Mouse (Mus musculus): ENCODE measurements around the gene Cbx2. TPM values are rescaled to one million over a fixed set of nuclear protein-coding genes. Genes with fewer than 3 reads are reported as not detected.

The Cbx2 gene
- polyA plus RNA-seq, 1 experiment from 2014 or later: 6.9 TPM

DNA sequence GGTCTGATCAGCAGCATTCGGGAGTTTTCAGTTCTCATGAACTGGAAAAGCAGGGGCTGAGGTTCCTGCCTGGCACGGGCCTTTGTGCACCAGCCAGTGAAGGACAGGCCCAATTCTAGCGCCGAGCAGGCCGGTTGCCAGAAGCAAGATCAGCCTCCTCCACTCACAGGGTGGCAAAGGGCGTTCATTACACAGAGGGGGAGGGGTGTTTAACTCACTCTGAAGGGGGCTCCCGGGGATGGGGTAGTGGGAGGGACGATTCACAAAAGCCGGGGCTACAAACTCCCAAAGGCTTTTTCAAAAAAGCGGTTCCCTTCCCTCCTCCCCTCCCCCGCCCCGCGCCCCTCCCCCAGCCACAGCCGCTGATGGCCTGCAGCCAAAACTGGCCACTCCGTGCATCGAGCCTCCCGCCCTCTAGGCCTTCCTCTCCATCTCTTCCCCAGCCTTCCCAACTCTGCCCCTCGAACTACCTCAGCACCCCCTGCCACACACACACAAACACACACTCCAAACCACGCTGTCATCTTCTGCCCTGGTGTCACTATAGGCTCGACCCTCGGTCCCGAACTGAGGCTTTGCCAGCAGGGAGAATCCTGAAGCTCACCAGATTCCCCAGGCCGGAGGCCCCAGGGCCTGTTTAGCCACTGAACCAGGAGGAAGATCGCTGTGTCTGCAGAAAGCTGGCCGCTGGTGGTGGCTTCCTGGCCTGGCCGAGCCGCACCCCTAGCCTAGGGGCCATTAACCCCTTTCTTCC lies 56.1 kb downstream of the Cbx2 start:
- peak overlapping the region; percentile 33 for H3K4me2 ChIP-seq (replicated peaks; ENCODE audit: low read depth, low read length)

DNA sequence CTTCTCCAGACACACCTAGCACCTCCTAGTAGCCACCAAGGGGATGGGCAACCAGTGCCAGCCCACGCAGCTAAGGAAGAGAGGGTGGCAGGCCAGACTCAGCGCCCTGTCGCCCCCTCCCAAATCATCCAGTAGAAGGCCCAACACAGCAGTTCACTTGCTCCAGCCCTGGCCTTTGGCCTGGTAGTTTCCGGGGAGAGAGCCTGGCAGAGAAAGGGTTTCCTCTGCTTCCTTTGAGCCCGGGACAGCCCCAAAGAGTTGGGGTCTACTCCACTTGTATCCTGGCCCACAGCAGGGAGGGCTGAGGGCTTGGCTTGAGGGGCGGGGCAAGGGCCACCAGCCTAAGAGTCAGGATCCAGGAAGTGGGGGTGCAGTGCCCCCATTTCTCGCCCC lies 56.7 kb downstream of the Cbx2 start:
- H3K4me3 ChIP-seq (ENCODE audit: low read depth, low read length): no peak overlapping the region
- ATAC-seq: no peak
- H3K36me3 ChIP-seq (ENCODE audit: insufficient read depth, low read length): peaks cover 13% of the 10 kb centered on the region; the same call in 1 of the 2 replicates
- no peak overlapping the region for H3K9ac ChIP-seq (replicated peaks; ENCODE audit: low read depth)
- no peaks in the 10 kb centered on the region for H3K9me3 ChIP-seq (ENCODE audit: low read length)
- WGBS: 50% methylated on average over 7 of the region's 7 CpGs
- no peaks in the 10 kb centered on the region for H3K27me3 ChIP-seq (replicated peaks; ENCODE audit: insufficient read depth, low read length)
- TF ChIP-seq CTCF (IDR thresholded peaks at IDR 0.05) (no peak), EP300 (IDR thresholded peaks at IDR 0.05) (no peak)
- peak overlapping the region; percentile 33 for H3K4me2 ChIP-seq (replicated peaks; ENCODE audit: low read depth, low read length)
- peak overlapping the region; percentile 51; the same call in 1 of the 2 replicates for H3K27ac ChIP-seq (ENCODE audit: low read length)
- DNase-seq (ENCODE audit: low spot score): no peak
- peaks cover 37% of the 10 kb centered on the region for H3K4me1 ChIP-seq (ENCODE audit: insufficient read depth, low read depth, low read length)

More for the DNA sequence above, 56.1 kb downstream of the Cbx2 start:
- H3K4me3 ChIP-seq (ENCODE audit: low read depth, low read length): no peak overlapping the region
- DNase-seq (ENCODE audit: low spot score): peak; percentile 53
- H3K27ac ChIP-seq (ENCODE audit: low read length): peak overlapping the region; percentile 51; the same call in 1 of the 2 replicates
- WGBS: 5% methylated on average over 22 of the region's 27 CpGs
- no peak for TF ChIP-seq CTCF (IDR thresholded peaks at IDR 0.05)
- TF ChIP-seq EP300 (IDR thresholded peaks at IDR 0.05): no peak
- H3K4me1 ChIP-seq (ENCODE audit: insufficient read depth, low read depth, low read length): peaks cover 35% of the 10 kb centered on the region
- no peaks in the 10 kb centered on the region for H3K9me3 ChIP-seq (ENCODE audit: low read length)
- H3K27me3 ChIP-seq (replicated peaks; ENCODE audit: insufficient read depth, low read length): no peaks in the 10 kb centered on the region
- H3K9ac ChIP-seq (replicated peaks; ENCODE audit: low read depth): no peak overlapping the region
- ATAC-seq: peak; percentile 50
- peaks cover 13% of the 10 kb centered on the region; the same call in 1 of the 2 replicates for H3K36me3 ChIP-seq (ENCODE audit: insufficient read depth, low read length)

DNA sequence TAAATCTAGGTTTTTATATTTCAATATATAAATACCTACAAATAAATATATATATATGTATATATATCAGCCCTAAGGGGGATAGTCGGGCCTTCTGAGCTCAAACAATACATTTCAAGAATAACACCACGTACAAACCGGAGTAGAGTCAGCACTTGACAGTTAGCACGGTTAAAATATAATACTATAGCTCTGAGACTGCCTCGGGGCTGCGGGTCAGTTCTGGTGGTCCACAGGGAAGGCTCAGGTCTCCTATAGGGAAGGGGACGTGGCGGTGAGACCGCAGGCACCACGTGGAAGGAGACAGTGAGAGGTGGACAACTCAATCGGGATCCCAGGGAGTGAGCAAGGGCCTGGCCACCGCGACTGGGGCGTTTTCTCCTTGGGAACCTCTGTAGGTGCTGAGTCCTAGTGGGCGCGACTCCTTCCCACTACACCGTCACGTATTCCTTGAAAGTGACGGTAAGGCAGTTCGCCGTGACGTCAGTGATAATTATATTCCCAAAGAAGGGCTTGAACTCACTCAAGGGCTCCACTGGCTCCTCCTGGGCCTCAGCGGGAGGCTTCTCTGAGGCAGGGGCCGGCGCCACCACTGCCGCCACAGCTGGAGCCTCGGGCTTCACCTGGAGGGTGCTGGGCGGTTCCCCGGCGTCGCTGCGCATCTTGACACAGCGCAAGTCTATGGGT lies 57.8 kb downstream of the Cbx2 start:
- H3K9ac ChIP-seq (replicated peaks; ENCODE audit: low read depth): no peak overlapping the region
- 68% methylated on average over 33 of the region's 33 CpGs for WGBS
- peaks cover 13% of the 10 kb centered on the region; the same call in 1 of the 2 replicates for H3K36me3 ChIP-seq (ENCODE audit: insufficient read depth, low read length)

More for the DNA sequence above, 57.8 kb downstream of the Cbx2 start:
- Histone ChIP-seq H3K4me3 (ENCODE audit: low read depth, low read length) (no peak overlapping the region), H3K27me3 (replicated peaks; ENCODE audit: insufficient read depth, low read length) (no peaks in the 10 kb centered on the region), H3K27ac (ENCODE audit: low read length) (no peak overlapping the region), H3K4me1 (ENCODE audit: insufficient read depth, low read depth, low read length) (peaks cover 37% of the 10 kb centered on the region), H3K4me2 (replicated peaks; ENCODE audit: low read depth, low read length) (no peak overlapping the region), H3K9me3 (ENCODE audit: low read length) (no peaks in the 10 kb centered on the region)
- DNase-seq (ENCODE audit: low spot score) (no peak), ATAC-seq (no peak)
- TF ChIP-seq CTCF (IDR thresholded peaks at IDR 0.05): no peak
- TF ChIP-seq EP300 (IDR thresholded peaks at IDR 0.05): no peak

Other genes starting within 250 kb of the Cbx2 start
- gene Rbfox3, start 111.4 kb upstream of the Cbx2 start, polyA plus RNA-seq (2015; fragmentation: Nextera tagmentation; extraction: Ambion mirVana): 0.97 and 1.1 TPM in 2 replicates
- gene Enpp7, start 34.8 kb upstream of the Cbx2 start, polyA plus RNA-seq (2015; fragmentation: Nextera tagmentation; extraction: Ambion mirVana): not detected in 2 replicates
- gene Cbx8, start 18.0 kb downstream of the Cbx2 start, polyA plus RNA-seq (2015; fragmentation: Nextera tagmentation; extraction: Ambion mirVana): 9.4 and 9.8 TPM in 2 replicates
- gene Cbx4, start 63.3 kb downstream of the Cbx2 start, polyA plus RNA-seq (2015; fragmentation: Nextera tagmentation; extraction: Ambion mirVana): 8.9 and 9.7 TPM in 2 replicates
- gene Tbc1d16, start 205.5 kb downstream of the Cbx2 start, polyA plus RNA-seq (2015; fragmentation: Nextera tagmentation; extraction: Ambion mirVana): 11.9 and 12.9 TPM in 2 replicates
- gene Ccdc40, start 205.6 kb downstream of the Cbx2 start, polyA plus RNA-seq (2015; fragmentation: Nextera tagmentation; extraction: Ambion mirVana): 6.1 and 6.3 TPM in 2 replicates
- gene Gaa, start 244.9 kb downstream of the Cbx2 start, polyA plus RNA-seq (2015; fragmentation: Nextera tagmentation; extraction: Ambion mirVana): 39.1 and 45.1 TPM in 2 replicates